Mouse (Mus musculus) frontal cortex, postnatal 36 days (tissue): Measurements from ENCODE around the gene Inca1.

ENCODE experiments used
- DNase-seq, 2 experiments: peaks; one replicate each; pipeline ENCODE4 v3.0.0; 2022; ENCODE audit warnings: low spot score in 2 of 2

Gene Inca1

GRCm38 (mm10) chr11:70699722-70700556 lies at the start of gene Inca1, which contains the start of gene Kif1c:
Inca1 (minus strand) TSS chr11:70700155.
Kif1c (plus strand) TSS chr11:70700548.
- peak; percentile 94 to 96 for DNase-seq

- DNase-seq: no peak
Observed at GRCm38 (mm10) chr11:70747876-70748545, 48.1 kb upstream of the Inca1 start.

GRCm38 (mm10) chr11:70745636-70746035 lies 45.7 kb upstream of the Inca1 start:
- no peak for DNase-seq

GRCm38 (mm10) chr11:70742581-70743459 lies 42.9 kb upstream of the Inca1 start:
- peak in 1 of 2 experiments; percentile 25 for DNase-seq

- DNase-seq: no peak
Observed at GRCm38 (mm10) chr11:70742117-70742516, 42.2 kb upstream of the Inca1 start.

- no peak for DNase-seq
Observed at GRCm38 (mm10) chr11:70741603-70742002, 41.6 kb upstream of the Inca1 start.

- DNase-seq: no peak
Observed at GRCm38 (mm10) chr11:70737749-70738148, 37.8 kb upstream of the Inca1 start.

- no peak for DNase-seq
Observed at GRCm38 (mm10) chr11:70733256-70733655, 33.3 kb upstream of the Inca1 start.

- peak; percentile 49 to 66 for DNase-seq
Observed at GRCm38 (mm10) chr11:70731178-70731577, 31.2 kb upstream of the Inca1 start.

- DNase-seq: no peak
Observed at GRCm38 (mm10) chr11:70730427-70731038, 30.6 kb upstream of the Inca1 start.

GRCm38 (mm10) chr11:70727385-70727784 lies 27.4 kb upstream of the Inca1 start:
- no peak for DNase-seq

GRCm38 (mm10) chr11:70726585-70726984 lies 26.6 kb upstream of the Inca1 start:
- DNase-seq: no peak

- no peak for DNase-seq
Observed at GRCm38 (mm10) chr11:70724706-70725105, 24.8 kb upstream of the Inca1 start.

GRCm38 (mm10) chr11:70721072-70721471 lies 21.1 kb upstream of the Inca1 start:
- no peak for DNase-seq

GRCm38 (mm10) chr11:70720567-70720966 lies 20.6 kb upstream of the Inca1 start:
- DNase-seq: no peak

GRCm38 (mm10) chr11:70718481-70718880 lies 18.5 kb upstream of the Inca1 start:
- no peak for DNase-seq

- DNase-seq: no peak
Observed at GRCm38 (mm10) chr11:70715832-70716231, 15.9 kb upstream of the Inca1 start.

GRCm38 (mm10) chr11:70713222-70713621 lies 13.3 kb upstream of the Inca1 start:
- no peak for DNase-seq

- DNase-seq: no peak
Observed at GRCm38 (mm10) chr11:70711026-70711425, 11.1 kb upstream of the Inca1 start.

- no peak for DNase-seq
Observed at GRCm38 (mm10) chr11:70706127-70706526, 6.2 kb upstream of the Inca1 start.

GRCm38 (mm10) chr11:70702781-70703180 lies 2.8 kb upstream of the Inca1 start:
- no peak for DNase-seq
